Mouse (Mus musculus): ENCODE measurements around the gene Lect2. TPM values are rescaled to one million over a fixed set of nuclear protein-coding genes. Genes with fewer than 3 reads are reported as not detected.

The Lect2 gene
- polyA plus RNA-seq, 2 experiments, result 29.8 to 57.7 TPM

- no peak overlapping the region for H3K27ac ChIP-seq
- no peak for DNase-seq (ENCODE audit: low read depth in 3 of 3, low spot score in 3 of 3)
- ATAC-seq (ENCODE audit: insufficient read depth), result peak; percentile 17; the same call in 1 of the 2 replicates
These were observed 25.5 kb downstream of the Lect2 start for GRCm38 (mm10) chr13:56522821-56523167.

GRCm38 (mm10) chr13:56522081-56522820, 26.1 kb downstream of the Lect2 start, which contains the start of gene Fbxl21:
Gene Fbxl21 (plus strand): TSS chr13:56522472.
- Histone ChIP-seq H3K27me3 (ENCODE audit: control insufficient read depth, insufficient read depth, low read length) (no peaks in the 10 kb centered on the region), H3K9ac (replicated peaks) (peak within 1 kb of the TSS; percentile 16; the same call in 1 of the 2 replicates), H3K27ac (no peak within 1 kb of the TSS), H3K36me3 (replicated peaks; ENCODE audit: control insufficient read depth, insufficient read depth, low read depth) (no peaks in the 10 kb centered on the region), H3K4me3 (ENCODE audit: insufficient read depth in 1 of 2, low read depth in 2 of 2, low read length in 2 of 2) (peak within 1 kb of the TSS; percentile 21 to 58), H3K4me2 (ENCODE audit: low read depth) (peak within 1 kb of the TSS; percentile 69), H3K4me1 (replicated peaks; ENCODE audit: control insufficient read depth in 2 of 2, insufficient read depth in 2 of 2, low read length in 1 of 2) (0 out of 4 replicates have a peak, but pooled peaks cover 2% of the 10 kb centered on the region in 2 experiments), H3K9me3 (ENCODE audit: control insufficient read depth, low read length) (no peaks in the 10 kb centered on the region)
- WGBS (ENCODE audit: insufficient replicate concordance), result 1% methylated on average over 55 of the region's 56 CpGs
- TF ChIP-seq CTCF (IDR thresholded peaks at IDR 0.05; ENCODE audit: low read depth), result no peak
- peak; percentile 56 to 69 (median 63) for DNase-seq (ENCODE audit: low read depth in 3 of 3, low spot score in 3 of 3)
- ATAC-seq (ENCODE audit: insufficient read depth), result peak; percentile 98

More at GRCm38 (mm10) chr13:56522821-56523167, 25.5 kb downstream of the Lect2 start:
- 7% methylated on average over 8 of the region's 8 CpGs for WGBS (ENCODE audit: insufficient replicate concordance)
- Histone ChIP-seq H3K9ac (replicated peaks) (peak overlapping the region; percentile 16; the same call in 1 of the 2 replicates), H3K9me3 (ENCODE audit: control insufficient read depth, low read length) (no peaks in the 10 kb centered on the region), H3K4me1 (replicated peaks; ENCODE audit: control insufficient read depth in 2 of 2, insufficient read depth in 2 of 2, low read length in 1 of 2) (0 out of 4 replicates have a peak, but pooled peaks cover 2% of the 10 kb centered on the region in 2 experiments), H3K27me3 (ENCODE audit: control insufficient read depth, insufficient read depth, low read length) (no peaks in the 10 kb centered on the region), H3K4me3 (ENCODE audit: insufficient read depth in 1 of 2, low read depth in 2 of 2, low read length in 2 of 2) (peak overlapping the region; percentile 21 to 58), H3K36me3 (replicated peaks; ENCODE audit: control insufficient read depth, insufficient read depth, low read depth) (no peaks in the 10 kb centered on the region), H3K4me2 (ENCODE audit: low read depth) (peak overlapping the region; percentile 69)
- TF ChIP-seq CTCF (IDR thresholded peaks at IDR 0.05; ENCODE audit: low read depth), result no peak
- TF ChIP-seq EP300 (IDR thresholded peaks at IDR 0.05; ENCODE audit: low read depth), result no peak

GRCm38 (mm10) chr13:56516816-56517215, 31.5 kb downstream of the Lect2 start:
- H3K9ac ChIP-seq (replicated peaks), result no peak overlapping the region
- DNase-seq (ENCODE audit: low read depth in 3 of 3, low spot score in 3 of 3) (no peak), ATAC-seq (ENCODE audit: insufficient read depth) (no peak)
- no peaks in the 10 kb centered on the region for H3K9me3 ChIP-seq (ENCODE audit: control insufficient read depth, low read length)
- H3K4me3 ChIP-seq (ENCODE audit: insufficient read depth in 1 of 2, low read depth in 2 of 2, low read length in 2 of 2), result no peak overlapping the region
- no peak for TF ChIP-seq EP300 (IDR thresholded peaks at IDR 0.05; ENCODE audit: low read depth)
- H3K27me3 ChIP-seq (ENCODE audit: control insufficient read depth, insufficient read depth, low read length), result no peaks in the 10 kb centered on the region
- H3K27ac ChIP-seq, result no peak overlapping the region
- no peak overlapping the region for H3K4me2 ChIP-seq (ENCODE audit: low read depth)
- WGBS (ENCODE audit: insufficient replicate concordance), result 42% methylated on average over 7 of the region's 7 CpGs
- H3K36me3 ChIP-seq (replicated peaks; ENCODE audit: control insufficient read depth, insufficient read depth, low read depth), result no peaks in the 10 kb centered on the region
- no peaks in the 10 kb centered on the region for H3K4me1 ChIP-seq (replicated peaks; ENCODE audit: control insufficient read depth in 2 of 2, insufficient read depth in 2 of 2, low read length in 1 of 2)

DNA sequence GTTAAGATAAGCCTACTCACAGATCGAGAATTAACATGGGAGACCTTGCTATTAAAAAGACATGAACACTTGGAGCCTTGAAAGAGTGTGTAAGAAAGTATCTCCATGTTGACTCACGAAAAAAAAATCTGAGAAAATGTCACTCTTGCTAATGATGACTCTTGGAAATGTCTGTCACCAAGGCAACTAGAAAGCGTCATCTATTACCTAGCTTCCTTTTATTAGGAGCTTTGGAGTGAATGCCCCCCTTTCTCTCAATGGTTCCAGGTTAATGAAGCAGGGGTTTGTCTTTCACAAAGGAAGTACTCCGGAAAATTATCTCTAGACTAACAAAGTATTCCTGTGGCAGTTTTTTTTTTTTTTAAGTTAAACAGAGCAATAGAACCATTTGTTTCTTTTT, 32.0 kb downstream of the Lect2 start:
- no peaks in the 10 kb centered on the region for H3K36me3 ChIP-seq (replicated peaks; ENCODE audit: control insufficient read depth, insufficient read depth, low read depth)
- WGBS (ENCODE audit: insufficient replicate concordance), result 55% methylated on average over 4 of the region's 4 CpGs
- H3K9me3 ChIP-seq (ENCODE audit: control insufficient read depth, low read length), result no peaks in the 10 kb centered on the region
- H3K4me1 ChIP-seq (replicated peaks; ENCODE audit: control insufficient read depth in 2 of 2, insufficient read depth in 2 of 2, low read length in 1 of 2), result no peaks in the 10 kb centered on the region
- H3K9ac ChIP-seq (replicated peaks), result no peak overlapping the region
- H3K4me2 ChIP-seq (ENCODE audit: low read depth), result no peak overlapping the region
- ATAC-seq (ENCODE audit: insufficient read depth) (no peak), DNase-seq (ENCODE audit: low read depth in 3 of 3, low spot score in 3 of 3) (no peak)
- no peak overlapping the region for H3K27ac ChIP-seq
- H3K27me3 ChIP-seq (ENCODE audit: control insufficient read depth, insufficient read depth, low read length), result no peaks in the 10 kb centered on the region
- no peak overlapping the region for H3K4me3 ChIP-seq (ENCODE audit: insufficient read depth in 1 of 2, low read depth in 2 of 2, low read length in 2 of 2)
- TF ChIP-seq EP300 (IDR thresholded peaks at IDR 0.05; ENCODE audit: low read depth), result no peak
- TF ChIP-seq CTCF (IDR thresholded peaks at IDR 0.05; ENCODE audit: low read depth), result no peak

DNA sequence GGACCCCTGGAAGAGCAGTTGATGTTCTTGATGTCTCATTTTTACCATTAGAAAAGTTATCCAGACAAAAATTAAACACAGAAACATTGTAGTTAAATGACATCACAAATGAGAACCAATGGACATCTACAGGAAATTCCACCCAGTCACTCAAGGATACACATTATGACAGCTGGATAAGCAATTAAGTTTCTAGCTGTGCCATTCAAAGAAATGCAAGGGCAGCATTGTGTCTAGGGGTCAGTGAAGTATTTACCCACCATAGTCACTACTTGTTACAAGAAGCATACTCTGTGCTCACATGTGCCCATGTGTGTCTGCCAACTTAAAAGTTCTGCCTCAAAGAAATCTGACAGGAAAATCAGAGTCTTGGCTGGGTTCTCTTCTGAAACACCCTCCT, 34.7 kb downstream of the Lect2 start:
- TF ChIP-seq CTCF (IDR thresholded peaks at IDR 0.05; ENCODE audit: low read depth) (no peak), EP300 (IDR thresholded peaks at IDR 0.05; ENCODE audit: low read depth) (no peak)
- Histone ChIP-seq H3K4me3 (ENCODE audit: insufficient read depth in 1 of 2, low read depth in 2 of 2, low read length in 2 of 2) (no peak overlapping the region), H3K9me3 (ENCODE audit: control insufficient read depth, low read length) (no peaks in the 10 kb centered on the region), H3K9ac (replicated peaks) (no peak overlapping the region), H3K27ac (no peak overlapping the region), H3K36me3 (replicated peaks; ENCODE audit: control insufficient read depth, insufficient read depth, low read depth) (no peaks in the 10 kb centered on the region), H3K27me3 (ENCODE audit: control insufficient read depth, insufficient read depth, low read length) (no peaks in the 10 kb centered on the region), H3K4me2 (ENCODE audit: low read depth) (no peak overlapping the region), H3K4me1 (replicated peaks; ENCODE audit: control insufficient read depth in 2 of 2, insufficient read depth in 2 of 2, low read length in 1 of 2) (no peaks in the 10 kb centered on the region)
- DNase-seq (ENCODE audit: low read depth in 3 of 3, low spot score in 3 of 3), result no peak
- no peak for ATAC-seq (ENCODE audit: insufficient read depth)
